Mouse (Mus musculus): ENCODE data around the gene Wdr83. TPM values are rescaled to one million over a fixed set of nuclear protein-coding genes. Genes with fewer than 3 reads are reported as not detected.

Gene Wdr83
- 40.6 TPM for polyA plus RNA-seq (2017; shearing (Covaris generic))

GRCm38 (mm10) chr8:85081216-85081555 lies at the start of gene Wdr83:
Gene Wdr83 (minus strand): TSS chr8:85081306.

GRCm38 (mm10) chr8:85122995-85123394 lies 41.9 kb upstream of the Wdr83 start, which contains the start of gene Zfp791:
Gene Zfp791 (minus strand): TSS chr8:85123095.

GRCm38 (mm10) chr8:85083108-85083813 lies 2.2 kb upstream of the Wdr83 start, which contains the start of gene Man2b1:
Gene Man2b1 (plus strand): TSS chr8:85083270.

GRCm38 (mm10) chr8:85080532-85081215 lies 432 bp downstream of the Wdr83 start, which contains the start of gene Wdr83os:
Gene Wdr83os (plus strand): TSS chr8:85080740.

GRCm38 (mm10) chr8:85071514-85072281 lies 9.4 kb downstream of the Wdr83 start, which contains the start of gene Dhps:
Gene Dhps (plus strand): TSS chr8:85071757.

GRCm38 (mm10) chr8:85067982-85068381 lies 13.1 kb downstream of the Wdr83 start, which contains the start of gene Gm5741:
Gene Gm5741 (minus strand): TSS chr8:85067982.

GRCm38 (mm10) chr8:85059879-85060616 lies 21.1 kb downstream of the Wdr83 start, which contains the start of gene Fbxw9:
Gene Fbxw9 (plus strand): TSS chr8:85060055.

GRCm38 (mm10) chr8:85036718-85037365 lies 44.3 kb downstream of the Wdr83 start, which contains the start of gene Tnpo2:
Gene Tnpo2 (plus strand): TSS chr8:85036915.

GRCm38 (mm10) chr8:85026670-85027515 lies 54.2 kb downstream of the Wdr83 start, which contains the start of gene Trir:
Gene Trir (plus strand): TSS chr8:85026823.

GRCm38 (mm10) chr8:85025098-85025932 lies 55.8 kb downstream of the Wdr83 start, which contains the start of gene Asna1:
Gene Asna1 (minus strand): TSS chr8:85025281.

Other genes starting within 250 kb of the Wdr83 start
- 30.6 TPM for gene Gadd45gip1, start 249.8 kb downstream of the Wdr83 start, polyA plus RNA-seq (2017; shearing (Covaris generic))
- 211 TPM for gene Rad23a, start 240.6 kb downstream of the Wdr83 start, polyA plus RNA-seq (2017; shearing (Covaris generic))
- gene Calr, start 234.4 kb downstream of the Wdr83 start, polyA plus RNA-seq (2017; shearing (Covaris generic)) = 499 TPM
- 111 TPM for gene Farsa, start 224.3 kb downstream of the Wdr83 start, polyA plus RNA-seq (2017; shearing (Covaris generic))
- gene Syce2, start 209.2 kb downstream of the Wdr83 start, polyA plus RNA-seq (2017; shearing (Covaris generic)) = 8.3 TPM
- gene Gcdh, start 187.4 kb downstream of the Wdr83 start, polyA plus RNA-seq (2017; shearing (Covaris generic)) = 37.3 TPM
- 0.32 TPM for gene Klf1, start 179.4 kb downstream of the Wdr83 start, polyA plus RNA-seq (2017; shearing (Covaris generic))
- 21.8 TPM for gene Dnase2a, start 172.7 kb downstream of the Wdr83 start, polyA plus RNA-seq (2017; shearing (Covaris generic))
- gene Mast1, start 143.9 kb downstream of the Wdr83 start, polyA plus RNA-seq (2017; shearing (Covaris generic)) = 1.5 TPM
- 0.24 TPM for gene Rtbdn, start 134.3 kb downstream of the Wdr83 start, polyA plus RNA-seq (2017; shearing (Covaris generic))
- not detected for gene Gm49661, start 111.9 kb downstream of the Wdr83 start, polyA plus RNA-seq (2017; shearing (Covaris generic))
- 247 TPM for gene Prdx2, start 111.7 kb downstream of the Wdr83 start, polyA plus RNA-seq (2017; shearing (Covaris generic))
- gene Rnaseh2a, start 111.5 kb downstream of the Wdr83 start, polyA plus RNA-seq (2017; shearing (Covaris generic)) = 101 TPM
- 568 TPM for gene Junb, start 102.6 kb downstream of the Wdr83 start, polyA plus RNA-seq (2017; shearing (Covaris generic))
- gene Hook2, start 90.7 kb downstream of the Wdr83 start, polyA plus RNA-seq (2017; shearing (Covaris generic)) = 10.4 TPM
- gene Best2, start 66.8 kb downstream of the Wdr83 start, polyA plus RNA-seq (2017; shearing (Covaris generic)) = not detected
- 40.2 TPM for gene Asna1, start 56.0 kb downstream of the Wdr83 start, polyA plus RNA-seq (2017; shearing (Covaris generic))
- gene Trir, start 54.5 kb downstream of the Wdr83 start, polyA plus RNA-seq (2017; shearing (Covaris generic)) = 202 TPM
- 49.4 TPM for gene Tnpo2, start 44.4 kb downstream of the Wdr83 start, polyA plus RNA-seq (2017; shearing (Covaris generic))
- gene Fbxw9, start 21.3 kb downstream of the Wdr83 start, polyA plus RNA-seq (2017; shearing (Covaris generic)) = 9.1 TPM
- gene Gm5741, start 13.3 kb downstream of the Wdr83 start, polyA plus RNA-seq (2017; shearing (Covaris generic)) = 2.4 TPM
- gene Dhps, start 9.5 kb downstream of the Wdr83 start, polyA plus RNA-seq (2017; shearing (Covaris generic)) = 82.7 TPM
- 178 TPM for gene Wdr83os, start 566 bp downstream of the Wdr83 start, polyA plus RNA-seq (2017; shearing (Covaris generic))
- 177 TPM for gene Man2b1, start 2.0 kb upstream of the Wdr83 start, polyA plus RNA-seq (2017; shearing (Covaris generic))
- not detected for gene Zfp791, start 41.8 kb upstream of the Wdr83 start, polyA plus RNA-seq (2017; shearing (Covaris generic))
- gene Cks1brt, start 70.6 kb upstream of the Wdr83 start, polyA plus RNA-seq (2017; shearing (Covaris generic)) = not detected
- not detected for gene Olfr371, start 144.7 kb upstream of the Wdr83 start, polyA plus RNA-seq (2017; shearing (Covaris generic))
- gene Orc6, start 218.3 kb upstream of the Wdr83 start, polyA plus RNA-seq (2017; shearing (Covaris generic)) = 25.7 TPM
- 131 TPM for gene Vps35, start 218.5 kb upstream of the Wdr83 start, polyA plus RNA-seq (2017; shearing (Covaris generic))